In genomic region chr7:109704016-109704377, GRCm38 (mm10) we compare ENCODE assay signal across 8 mouse cellular contexts. TPM values are rescaled to one million over a fixed set of nuclear protein-coding genes. Genes with fewer than 3 reads are reported as not detected.
DNase-seq lines count a peak whose midpoint lies in the region; ATAC-seq lines count a peak whose summit lies in the region.

No protein-coding gene starts in this region.

- peaks cover 9% of the 10 kb centered on the region; the same call in 1 of the 2 replicates for H3K4me1 ChIP-seq in forebrain, embryonic 13.5 days
- H3K4me1 ChIP-seq in liver, embryonic 16.5 days (ENCODE audit: control insufficient read depth, low read depth, low read length), result peaks cover 12% of the 10 kb centered on the region

- no peaks in the 10 kb centered on the region for H3K9me3 ChIP-seq in forebrain, embryonic 13.5 days (replicated peaks)
- no peaks in the 10 kb centered on the region for H3K9me3 ChIP-seq in liver, embryonic 16.5 days (replicated peaks; ENCODE audit: control insufficient read depth, low read length)

- peak overlapping the region; percentile 57 for H3K4me3 ChIP-seq in forebrain, embryonic 13.5 days
- peak overlapping the region; percentile 86 for H3K4me3 ChIP-seq in liver, embryonic 16.5 days (ENCODE audit: low read depth, low read length)

- H3K36me3 ChIP-seq in forebrain, embryonic 13.5 days (ENCODE audit: poor library complexity, severe bottlenecking), result peaks cover 10% of the 10 kb centered on the region
- H3K36me3 ChIP-seq in liver, embryonic 16.5 days (ENCODE audit: control insufficient read depth, insufficient read depth), result no peaks in the 10 kb centered on the region; the same call in 1 of the 2 replicates

- peak; percentile 38; the same call in 1 of the 2 replicates for ATAC-seq in cerebellum, adult (ENCODE audit: insufficient number of reproducible peaks, low FRiP score, low TSS enrichment)
- no peak for ATAC-seq in forebrain, embryonic 13.5 days
- ATAC-seq in liver, embryonic 16.5 days (ENCODE audit: low read depth), result peak; percentile 50
- no peak for ATAC-seq in granulocyte monocyte progenitor cell, adult 5-6 weeks (replicated peaks; ENCODE audit: poor library complexity, severe bottlenecking)

- H3K4me2 ChIP-seq in forebrain, embryonic 13.5 days, result peak overlapping the region; percentile 75
- H3K4me2 ChIP-seq in liver, embryonic 16.5 days (ENCODE audit: low read depth, low read length), result peak overlapping the region; percentile 85

- H3K27ac ChIP-seq in forebrain, embryonic 13.5 days, result no peak overlapping the region
- peak overlapping the region; percentile 67 for H3K27ac ChIP-seq in liver, embryonic 16.5 days (ENCODE audit: low read length)

- H3K9ac ChIP-seq in forebrain, embryonic 13.5 days, result peak overlapping the region; percentile 73
- peak overlapping the region; percentile 86 for H3K9ac ChIP-seq in liver, embryonic 16.5 days (ENCODE audit: low read depth, low read length)

- H3K27me3 ChIP-seq in forebrain, embryonic 13.5 days, result no peaks in the 10 kb centered on the region
- H3K27me3 ChIP-seq in liver, embryonic 16.5 days (ENCODE audit: control insufficient read depth, insufficient read depth, low read depth, low read length), result no peaks in the 10 kb centered on the region

- DNase-seq in cerebellum, adult 11-12 months, result no peak
- peak; percentile 23 for DNase-seq in 416B (ENCODE audit: low read depth)
- DNase-seq in ovary, adult 18-20 months (ENCODE audit: low spot score), result no peak
- no peak for DNase-seq in adrenal gland, adult 2 months

- WGBS in forebrain, embryonic 13.5 days, result 4% methylated on average over 17 of the region's 17 CpGs
- 2% methylated on average over 17 of the region's 17 CpGs for WGBS in liver, embryonic 16.5 days (ENCODE audit: insufficient replicate concordance)

RNA-seq across cellular contexts. Expression of gene Akip1, which starts 0.5 kb away (rescaled TPM):
- polyA plus RNA-seq in forebrain, embryonic 13.5 days (2015; fragmentation: Nextera tagmentation; extraction: Ambion mirVana), result 17.0 and 18.1 TPM in 2 replicates
- 28.9 and 29.6 TPM in 2 replicates for polyA plus RNA-seq in liver, embryonic 16.5 days (2015; fragmentation: Nextera tagmentation; extraction: Ambion mirVana)
- total RNA-seq in granulocyte monocyte progenitor cell, adult 5-6 weeks (2014; fragmentation: Nextera tagmentation), result 44.7 and 52.5 TPM in 2 replicates
- 20.8 and 25.9 TPM in 2 replicates for total RNA-seq in granulocyte monocyte progenitor cell, adult 5-6 weeks (2017)
- 10 to 100 TPM; 22.1 to 26.9 TPM for total RNA-seq in adrenal gland, adult 2 months (2021)
- 5.5 and 6.0 TPM in 2 replicates for polyA plus RNA-seq in adrenal gland, adult 2 months (2012; rRNA removed)

RNA-seq across cellular contexts. Expression of gene St5, which starts 0.6 kb away (rescaled TPM):
- polyA plus RNA-seq in forebrain, embryonic 13.5 days (2015; fragmentation: Nextera tagmentation; extraction: Ambion mirVana), result 12.0 and 13.0 TPM in 2 replicates
- 23.0 and 29.6 TPM in 2 replicates for polyA plus RNA-seq in liver, embryonic 16.5 days (2015; fragmentation: Nextera tagmentation; extraction: Ambion mirVana)
- 0.49 TPM in 1 of 2 replicates, not detected in the other for total RNA-seq in granulocyte monocyte progenitor cell, adult 5-6 weeks (2014; fragmentation: Nextera tagmentation)
- total RNA-seq in granulocyte monocyte progenitor cell, adult 5-6 weeks (2017), result 0.72 and 1.6 TPM in 2 replicates
- 10 to 100 TPM; 34.7 to 51.5 TPM for total RNA-seq in adrenal gland, adult 2 months (2021)
- polyA plus RNA-seq in adrenal gland, adult 2 months (2012; rRNA removed), result 18.9 and 19.2 TPM in 2 replicates

RNA-seq across cellular contexts. Expression of gene BC051019, which starts 19.7 kb away (rescaled TPM):
- 0.31 and 0.37 TPM in 2 replicates for polyA plus RNA-seq in forebrain, embryonic 13.5 days (2015; fragmentation: Nextera tagmentation; extraction: Ambion mirVana)
- polyA plus RNA-seq in liver, embryonic 16.5 days (2015; fragmentation: Nextera tagmentation; extraction: Ambion mirVana), result 0.07 TPM in 1 of 2 replicates, not detected in the other
- not detected in 2 replicates for total RNA-seq in granulocyte monocyte progenitor cell, adult 5-6 weeks (2014; fragmentation: Nextera tagmentation)
- not detected in 2 replicates for total RNA-seq in granulocyte monocyte progenitor cell, adult 5-6 weeks (2017)
- total RNA-seq in adrenal gland, adult 2 months (2021), result not detected
- polyA plus RNA-seq in adrenal gland, adult 2 months (2012; rRNA removed), result not detected in 2 replicates

RNA-seq across cellular contexts. Expression of gene Ascl3, which starts 27.5 kb away (rescaled TPM):
- polyA plus RNA-seq in forebrain, embryonic 13.5 days (2015; fragmentation: Nextera tagmentation; extraction: Ambion mirVana), result not detected in 2 replicates
- polyA plus RNA-seq in liver, embryonic 16.5 days (2015; fragmentation: Nextera tagmentation; extraction: Ambion mirVana), result not detected in 2 replicates
- not detected in 2 replicates for total RNA-seq in granulocyte monocyte progenitor cell, adult 5-6 weeks (2014; fragmentation: Nextera tagmentation)
- total RNA-seq in granulocyte monocyte progenitor cell, adult 5-6 weeks (2017), result not detected in 2 replicates
- not detected for total RNA-seq in adrenal gland, adult 2 months (2021)
- polyA plus RNA-seq in adrenal gland, adult 2 months (2012; rRNA removed), result 0.63 and 1.4 TPM in 2 replicates

RNA-seq across cellular contexts. Expression of gene Tmem9b, which starts 48.7 kb away (rescaled TPM):
- 62.8 and 67.0 TPM in 2 replicates for polyA plus RNA-seq in forebrain, embryonic 13.5 days (2015; fragmentation: Nextera tagmentation; extraction: Ambion mirVana)
- polyA plus RNA-seq in liver, embryonic 16.5 days (2015; fragmentation: Nextera tagmentation; extraction: Ambion mirVana), result 27.7 and 28.1 TPM in 2 replicates
- total RNA-seq in granulocyte monocyte progenitor cell, adult 5-6 weeks (2014; fragmentation: Nextera tagmentation), result 29.3 and 33.6 TPM in 2 replicates
- 20.3 and 28.0 TPM in 2 replicates for total RNA-seq in granulocyte monocyte progenitor cell, adult 5-6 weeks (2017)
- total RNA-seq in adrenal gland, adult 2 months (2021), result 10 to 100 TPM; 41.5 to 51.5 TPM
- polyA plus RNA-seq in adrenal gland, adult 2 months (2012; rRNA removed), result 17.5 and 17.6 TPM in 2 replicates

Comparison
In these comparisons a context has a peak if more than half of its experiments do, and no peak if none do; other contexts are left out.
1. ATAC-seq: peak in cerebellum, adult (single experiment) and liver, embryonic 16.5 days (single experiment); none in forebrain, embryonic 13.5 days (single experiment) and granulocyte monocyte progenitor cell, adult 5-6 weeks (single experiment).